Mouse (Mus musculus) liver, embryonic 16.5 days (tissue): ENCODE data around the gene Cpne6. TPM values are rescaled to one million over a fixed set of nuclear protein-coding genes. Genes with fewer than 3 reads are reported as not detected.

Experiments
- ATAC-seq: fragments of 200-750 bp; cut with Nextera tagmentation; 2 replicates; pipeline ENCODE4 v1.8.0; 2017; ENCODE audit warnings: low read depth, mild to moderate bottlenecking, moderate number of reproducible peaks, moderate library complexity
- H3K27ac ChIP-seq: fragments of 300-500 bp; sonication (generic); 2 replicates; pipeline ENCODE4 v1.5.1; 2014; ENCODE audit warnings: mild to moderate bottlenecking, low read length
- H3K27me3 ChIP-seq: fragments of 300-500 bp; sonication (generic); 2 replicates; pipeline ENCODE4 v1.6.1; 2014; ENCODE audit warnings: low read depth, low read length, mixed read lengths; ENCODE audit not compliant: control insufficient read depth, insufficient read depth
- H3K36me3 ChIP-seq: fragments of 300-500 bp; sonication (generic); 2 replicates; pipeline ENCODE4 v1.6.1; 2014; ENCODE audit warnings: mild to moderate bottlenecking; ENCODE audit not compliant: control insufficient read depth, insufficient read depth
- H3K4me1 ChIP-seq: fragments of 300-500 bp; sonication (generic); 2 replicates; pipeline ENCODE4 v1.6.1; 2014; ENCODE audit warnings: low read depth, low read length, mixed read lengths; ENCODE audit not compliant: control insufficient read depth
- H3K4me2 ChIP-seq: fragments of 300-500 bp; sonication (generic); 2 replicates; pipeline ENCODE4 v1.6.1; 2014; ENCODE audit warnings: low read depth, low read length, mixed read lengths
- H3K4me3 ChIP-seq: fragments of 300-500 bp; sonication (generic); 2 replicates; pipeline ENCODE4 v1.5.1; 2014; ENCODE audit warnings: low read depth, mild to moderate bottlenecking, low read length
- H3K9ac ChIP-seq: fragments of 300-500 bp; sonication (generic); 2 replicates; pipeline ENCODE4 v1.6.1; 2014; ENCODE audit warnings: low read depth, low read length
- H3K9me3 ChIP-seq: fragments of 300-500 bp; sonication (generic); replicated peaks from 2 replicates; pipeline ENCODE4 v1.6.1; 2016; ENCODE audit warnings: low read length; ENCODE audit not compliant: control insufficient read depth
- WGBS: fragments of 180-500 bp; shearing (Covaris S2); extraction: QIAGEN DNeasy Blood & Tissue Kit; methylation state at CpG from one replicate; pipeline ENCODE4 v1.1.7; 2014; ENCODE audit not compliant: insufficient replicate concordance; 5-methylcytosine and 5-hydroxymethylcytosine counted together
- polyA plus RNA-seq: library from polyadenylated mRNA; unstranded; fragments of >200 nt; fragmentation: Nextera tagmentation; extraction: Ambion mirVana; gene quantifications from 2 replicates; pipeline ENCODE4 v1.2.1, GENCODE M21; 2015

Gene Cpne6
- polyA plus RNA-seq, 1 experiment from 2014 or later: not detected

- no peaks in the 10 kb centered on the region for H3K9me3 ChIP-seq
- 42% methylated on average over 3 of the region's 3 CpGs for WGBS
- H3K36me3 ChIP-seq: peaks cover 5% of the 10 kb centered on the region
- H3K9ac ChIP-seq: no peak overlapping the region
- peaks cover 15% of the 10 kb centered on the region for H3K27me3 ChIP-seq
- no peak overlapping the region for H3K4me3 ChIP-seq
- peak overlapping the region; percentile 100; the same call in 1 of the 2 replicates for H3K4me2 ChIP-seq
- H3K4me1 ChIP-seq: peaks cover 22% of the 10 kb centered on the region
- ATAC-seq: no peak
- H3K27ac ChIP-seq: no peak overlapping the region
Measured at GRCm38 (mm10) chr14:55492103-55492502, 18.1 kb upstream of the Cpne6 start.

- WGBS: 66% methylated on average over 18 of the region's 20 CpGs
- H3K4me1 ChIP-seq: peaks cover 17% of the 10 kb centered on the region
- H3K9ac ChIP-seq: no peak overlapping the region
- no peak overlapping the region for H3K4me3 ChIP-seq
- no peak for ATAC-seq
- H3K4me2 ChIP-seq: no peak overlapping the region
- H3K9me3 ChIP-seq: no peaks in the 10 kb centered on the region
- H3K27me3 ChIP-seq: peaks cover 6% of the 10 kb centered on the region
- H3K27ac ChIP-seq: no peak overlapping the region
- H3K36me3 ChIP-seq: no peaks in the 10 kb centered on the region
Measured at GRCm38 (mm10) chr14:55495509-55496240, 14.6 kb upstream of the Cpne6 start.

- no peaks in the 10 kb centered on the region for H3K36me3 ChIP-seq
- no peaks in the 10 kb centered on the region for H3K9me3 ChIP-seq
- no peak overlapping the region for H3K4me2 ChIP-seq
- WGBS: 70% methylated on average over 16 of the region's 16 CpGs
- H3K4me3 ChIP-seq: no peak overlapping the region
- ATAC-seq: 0 out of 2 replicates have a peak, but pooled peaks have one; percentile 1
- H3K27me3 ChIP-seq: peaks cover 3% of the 10 kb centered on the region; the same call in 1 of the 2 replicates
- peaks cover 4% of the 10 kb centered on the region for H3K4me1 ChIP-seq
- no peak overlapping the region for H3K9ac ChIP-seq
- no peak overlapping the region for H3K27ac ChIP-seq
Measured at GRCm38 (mm10) chr14:55496761-55497448, 13.3 kb upstream of the Cpne6 start.

GRCm38 (mm10) chr14:55497449-55497821, 12.8 kb upstream of the Cpne6 start:
- no peak overlapping the region for H3K4me3 ChIP-seq
- no peaks in the 10 kb centered on the region for H3K36me3 ChIP-seq
- H3K27ac ChIP-seq: no peak overlapping the region
- no peaks in the 10 kb centered on the region for H3K4me1 ChIP-seq
- H3K9me3 ChIP-seq: no peaks in the 10 kb centered on the region
- 27% methylated on average over 6 of the region's 6 CpGs for WGBS
- H3K9ac ChIP-seq: no peak overlapping the region
- ATAC-seq: peak; percentile 55
- no peak overlapping the region for H3K4me2 ChIP-seq
- peaks cover 3% of the 10 kb centered on the region; the same call in 1 of the 2 replicates for H3K27me3 ChIP-seq

- Histone ChIP-seq H3K9me3 (no peaks in the 10 kb centered on the region), H3K4me3 (no peak overlapping the region), H3K4me1 (no peaks in the 10 kb centered on the region), H3K9ac (no peak overlapping the region), H3K27me3 (peaks cover 5% of the 10 kb centered on the region), H3K27ac (no peak overlapping the region), H3K4me2 (no peak overlapping the region), H3K36me3 (no peaks in the 10 kb centered on the region)
- ATAC-seq: no peak
- 74% methylated on average over 9 of the region's 9 CpGs for WGBS
Measured at GRCm38 (mm10) chr14:55505612-55506011, 4.6 kb upstream of the Cpne6 start.

- no peak for ATAC-seq
- no peaks in the 10 kb centered on the region for H3K9me3 ChIP-seq
Measured at GRCm38 (mm10) chr14:55507801-55508200, 2.4 kb upstream of the Cpne6 start.

GRCm38 (mm10) chr14:55509540-55509939, 705 bp upstream of the Cpne6 start:
- H3K27ac ChIP-seq: no peak overlapping the region
- no peaks in the 10 kb centered on the region for H3K9me3 ChIP-seq
- ATAC-seq: no peak
- H3K4me2 ChIP-seq: no peak overlapping the region
- 67% methylated on average over 10 of the region's 10 CpGs for WGBS
- no peaks in the 10 kb centered on the region for H3K36me3 ChIP-seq
- H3K27me3 ChIP-seq: peaks cover 22% of the 10 kb centered on the region
- H3K4me1 ChIP-seq: no peaks in the 10 kb centered on the region; the same call in 1 of the 2 replicates
- H3K9ac ChIP-seq: no peak overlapping the region
- H3K4me3 ChIP-seq: no peak overlapping the region

More at GRCm38 (mm10) chr14:55507801-55508200, 2.4 kb upstream of the Cpne6 start:
- Histone ChIP-seq H3K4me2 (no peak overlapping the region), H3K36me3 (no peaks in the 10 kb centered on the region), H3K4me1 (no peaks in the 10 kb centered on the region), H3K4me3 (no peak overlapping the region), H3K9ac (no peak overlapping the region), H3K27ac (no peak overlapping the region), H3K27me3 (peaks cover 22% of the 10 kb centered on the region)
- WGBS: 43% methylated on average over 7 of the region's 7 CpGs

GRCm38 (mm10) chr14:55511037-55511436, 792 bp downstream of the Cpne6 start:
- Histone ChIP-seq H3K4me3 (no peak overlapping the region), H3K4me2 (no peak overlapping the region), H3K4me1 (no peaks in the 10 kb centered on the region; the same call in 1 of the 2 replicates), H3K27me3 (peaks cover 24% of the 10 kb centered on the region), H3K27ac (no peak overlapping the region), H3K36me3 (no peaks in the 10 kb centered on the region), H3K9me3 (no peaks in the 10 kb centered on the region), H3K9ac (no peak overlapping the region)
- ATAC-seq: no peak
- 36% methylated on average over 7 of the region's 7 CpGs for WGBS

- no peaks in the 10 kb centered on the region; the same call in 1 of the 2 replicates for H3K4me1 ChIP-seq
- whole genome bisulfite sequencing: 28% methylated on average over 10 of the region's 10 CpGs
- peak; percentile 41; the same call in 1 of the 2 replicates for ATAC-seq
- H3K9me3 ChIP-seq: no peaks in the 10 kb centered on the region
- H3K27ac ChIP-seq: no peak overlapping the region
- no peak overlapping the region for H3K4me3 ChIP-seq
- H3K36me3 ChIP-seq: no peaks in the 10 kb centered on the region
- peaks cover 45% of the 10 kb centered on the region for H3K27me3 ChIP-seq
- no peak overlapping the region for H3K9ac ChIP-seq
- H3K4me2 ChIP-seq: no peak overlapping the region
Measured at GRCm38 (mm10) chr14:55513927-55514326, 3.7 kb downstream of the Cpne6 start.
